Mouse (Mus musculus) C2C12 (cell line): ENCODE data around the gene Gm20388. TPM values are rescaled to one million over a fixed set of nuclear protein-coding genes. Genes with fewer than 3 reads are reported as not detected.
A peak's percentile ranks its signal among the peaks of the same experiment; 100 is the strongest.

ENCODE experiments used
- H3K27me3 ChIP-seq: one replicate; pipeline ENCODE4 v1.6.1; 2011; ENCODE audit not compliant: control insufficient read depth, insufficient read depth, insufficient read length
- H3K36me3 ChIP-seq: one replicate; pipeline ENCODE4 v1.6.1; 2011; ENCODE audit not compliant: control insufficient read depth, insufficient read depth
- H3K4me3 ChIP-seq: one replicate; pipeline ENCODE4 v1.5.1; 2011; ENCODE audit warnings: mild to moderate bottlenecking, control low read depth; ENCODE audit not compliant: poor library complexity, insufficient read depth, severe bottlenecking
- H3K79me2 ChIP-seq: one replicate; pipeline ENCODE4 v1.6.1; 2011; ENCODE audit not compliant: control insufficient read depth, insufficient read depth
- H3K79me3 ChIP-seq: one replicate; pipeline ENCODE4 v1.6.1; 2011; ENCODE audit warnings: low read depth, control low read depth
- H3ac ChIP-seq: one replicate; pipeline ENCODE3; 2011; ENCODE audit warnings: low read depth; ENCODE audit not compliant: control insufficient read depth, insufficient read length
- CEBPB ChIP-seq: IDR thresholded peaks from one replicate; pipeline ENCODE4 v1.6.1; 2011; ENCODE audit warnings: low read depth, mild to moderate bottlenecking, control low read depth, moderate library complexity
- CTCF ChIP-seq: IDR thresholded peaks from one replicate; pipeline ENCODE4 v1.5.1; 2011; ENCODE audit not compliant: control insufficient read depth, insufficient read depth, insufficient read length
- FOSL1 ChIP-seq: IDR thresholded peaks from one replicate; pipeline ENCODE4 v1.8.0; 2011; ENCODE audit warnings: mild to moderate bottlenecking, low read length; ENCODE audit not compliant: poor library complexity, insufficient read depth, severe bottlenecking
- MAX ChIP-seq: IDR thresholded peaks from one replicate; pipeline ENCODE4 v1.6.1; 2011; ENCODE audit warnings: mild to moderate bottlenecking, control low read depth
- MYOD1 ChIP-seq: IDR thresholded peaks from one replicate; pipeline ENCODE4 v1.6.1; 2011; ENCODE audit warnings: low read depth; ENCODE audit not compliant: control insufficient read depth, insufficient read length
- MYOG ChIP-seq: IDR thresholded peaks from one replicate; pipeline ENCODE4 v1.6.1; 2011; ENCODE audit not compliant: control insufficient read depth, insufficient read length; ENCODE audit errors: extremely low read depth
- USF1 ChIP-seq: IDR thresholded peaks from one replicate; pipeline ENCODE4 v1.6.1; 2011; ENCODE audit warnings: low read depth, mild to moderate bottlenecking, control low read depth, moderate library complexity
- polyA plus RNA-seq: library from polyadenylated mRNA; unstranded; fragments of >200 nt; fragmentation: generic; extraction: Trizol; gene quantifications from one replicate; pipeline ENCODE4 v1.2.1, GENCODE M21; 2012; ENCODE audit warnings: missing spikeins

Gm20388 gene
- polyA plus RNA-seq, 1 experiment: 15.0 TPM

GRCm38 (mm10) chr8:123478456-123479218 lies 3568.0 kb downstream of the Gm20388 start:
- Histone ChIP-seq H3ac (peak overlapping the region; percentile 84), H3K4me3 (peak overlapping the region; percentile 58), H3K27me3 (no peaks in the 10 kb centered on the region), H3K79me3 (peaks cover 26% of the 10 kb centered on the region), H3K79me2 (peaks cover 51% of the 10 kb centered on the region), H3K36me3 (peaks cover 29% of the 10 kb centered on the region)
- TF ChIP-seq MYOD1 (no peak), CTCF (no peak), USF1 (no peak), CEBPB (no peak), MAX (no peak), FOSL1 (no peak), MYOG (no peak)

- peaks cover 60% of the 10 kb centered on the region for H3K36me3 ChIP-seq
These were observed 3572.0 kb downstream of the Gm20388 start for GRCm38 (mm10) chr8:123482627-123483026.

GRCm38 (mm10) chr8:123491280-123492075 lies 3580.8 kb downstream of the Gm20388 start:
- Histone ChIP-seq H3K36me3 (peaks cover 94% of the 10 kb centered on the region), H3ac (no peak overlapping the region), H3K4me3 (no peak overlapping the region), H3K79me2 (no peaks in the 10 kb centered on the region), H3K79me3 (no peaks in the 10 kb centered on the region), H3K27me3 (no peaks in the 10 kb centered on the region)
- TF ChIP-seq MAX: no peak
- no peak for TF ChIP-seq MYOD1
- TF ChIP-seq CEBPB: no peak
- TF ChIP-seq CTCF: no peak
- TF ChIP-seq USF1: no peak
- no peak for TF ChIP-seq FOSL1
- TF ChIP-seq MYOG: no peak

More at GRCm38 (mm10) chr8:123482627-123483026, 3572.0 kb downstream of the Gm20388 start:
- Histone ChIP-seq H3K4me3 (no peak overlapping the region), H3K79me3 (peaks cover 27% of the 10 kb centered on the region), H3K27me3 (no peaks in the 10 kb centered on the region), H3K79me2 (peaks cover 55% of the 10 kb centered on the region), H3ac (no peak overlapping the region)
- TF ChIP-seq FOSL1 (no peak), MYOD1 (no peak), MYOG (no peak), MAX (no peak), USF1 (no peak), CTCF (no peak)

- TF ChIP-seq FOSL1: no peak
- no peak for TF ChIP-seq MYOG
- no peak for TF ChIP-seq CTCF
- TF ChIP-seq USF1: no peak
- TF ChIP-seq MYOD1: no peak
- no peak for TF ChIP-seq MAX
- TF ChIP-seq CEBPB: no peak
- Histone ChIP-seq H3K79me2 (no peaks in the 10 kb centered on the region), H3K79me3 (no peaks in the 10 kb centered on the region), H3ac (no peak overlapping the region), H3K27me3 (no peaks in the 10 kb centered on the region), H3K36me3 (peaks cover 97% of the 10 kb centered on the region), H3K4me3 (no peak overlapping the region)
These were observed 3582.3 kb downstream of the Gm20388 start for GRCm38 (mm10) chr8:123492898-123493297.

- H3K79me2 ChIP-seq: no peaks in the 10 kb centered on the region
- H3ac ChIP-seq: no peak overlapping the region
- H3K27me3 ChIP-seq: no peaks in the 10 kb centered on the region
- TF ChIP-seq CEBPB (no peak), MYOD1 (no peak), FOSL1 (no peak), MYOG (no peak), MAX (no peak), CTCF (no peak), USF1 (no peak)
- peaks cover 88% of the 10 kb centered on the region for H3K36me3 ChIP-seq
- no peak overlapping the region for H3K4me3 ChIP-seq
- no peaks in the 10 kb centered on the region for H3K79me3 ChIP-seq
These were observed 3587.1 kb downstream of the Gm20388 start for GRCm38 (mm10) chr8:123497699-123498098.
